Mouse (Mus musculus): ENCODE results near the gene Srpx. TPM values are rescaled to one million over a fixed set of nuclear protein-coding genes. Genes with fewer than 3 reads are reported as not detected.

The Srpx gene
- polyA plus RNA-seq (2014; fragmentation: Nextera tagmentation; extraction: Ambion mirVana) = 6.8 and 7.8 TPM in 2 replicates

DNA sequence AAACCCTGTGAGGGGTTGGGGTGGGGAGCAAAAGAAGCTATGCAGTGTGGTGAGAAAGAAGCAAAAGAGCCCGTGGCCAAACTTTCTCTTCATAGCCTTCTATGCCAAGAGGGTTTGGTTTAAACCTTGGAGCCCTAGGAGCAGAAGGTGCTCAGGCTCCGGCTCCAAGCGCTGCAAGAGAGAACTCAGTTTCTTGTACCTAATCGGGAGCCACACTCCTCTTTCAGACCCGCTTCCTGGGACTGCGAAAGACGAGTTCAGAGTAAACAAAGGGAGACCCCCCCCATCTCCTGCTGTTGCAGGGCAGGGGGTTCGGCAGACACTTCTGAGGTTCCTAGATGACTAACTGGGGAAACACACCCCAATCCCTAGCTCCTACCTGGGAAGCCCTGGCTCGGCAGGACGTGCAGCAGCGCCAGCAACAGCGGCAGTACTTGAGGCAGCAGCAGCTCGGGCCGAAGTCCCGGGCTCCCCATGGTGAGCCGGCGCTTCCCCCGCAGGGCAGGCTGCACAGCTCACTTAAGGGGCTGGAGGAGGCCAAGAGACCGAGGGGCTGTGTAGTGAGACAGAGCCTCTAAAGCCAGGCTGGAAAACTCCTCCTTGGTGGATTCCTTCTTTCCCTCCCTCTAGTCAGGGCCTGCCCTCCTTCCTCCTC lies at the start of gene Srpx:
TSS of gene Srpx (minus strand) at position 645 of the 655 bp plus-strand sequence.
- H3K4me3 ChIP-seq (ENCODE audit: low read depth, low read length) = peak within 1 kb of the TSS; percentile 26
- no peaks in the 10 kb centered on the region for H3K9me3 ChIP-seq (replicated peaks; ENCODE audit: control insufficient read depth, low read length)
- DNase-seq (ENCODE audit: low spot score) (peak; percentile 21), ATAC-seq (replicated peaks; ENCODE audit: insufficient number of reproducible peaks, low FRiP score, low TSS enrichment, low read depth) (peak; percentile 67; the same call in 1 of the 2 replicates)
- H3K27me3 ChIP-seq (ENCODE audit: control insufficient read depth, insufficient read depth, low read length) = no peaks in the 10 kb centered on the region
- no peaks in the 10 kb centered on the region for H3K4me1 ChIP-seq (ENCODE audit: control insufficient read depth, insufficient read depth, low read length)
- H3K36me3 ChIP-seq (replicated peaks; ENCODE audit: control insufficient read depth, insufficient read depth, low read depth, low read length) = no peaks in the 10 kb centered on the region
- H3K4me2 ChIP-seq (ENCODE audit: low read depth, low read length) = peak within 1 kb of the TSS; percentile 52
- 23% methylated on average over 19 of the region's 19 CpGs for WGBS
- H3K9ac ChIP-seq (replicated peaks; ENCODE audit: low read length) = peak within 1 kb of the TSS; percentile 50
- H3K27ac ChIP-seq (replicated peaks; ENCODE audit: low read depth, low read length) = no peak within 1 kb of the TSS

GRCm38 (mm10) chrX:10152390-10152789 lies 34.9 kb upstream of the Srpx start:
- Histone ChIP-seq H3K27ac (replicated peaks; ENCODE audit: low read depth, low read length) (no peak overlapping the region), H3K9me3 (replicated peaks; ENCODE audit: control insufficient read depth, low read length) (no peaks in the 10 kb centered on the region), H3K36me3 (replicated peaks; ENCODE audit: control insufficient read depth, insufficient read depth, low read depth, low read length) (no peaks in the 10 kb centered on the region), H3K4me1 (ENCODE audit: control insufficient read depth, insufficient read depth, low read length) (no peaks in the 10 kb centered on the region), H3K4me2 (ENCODE audit: low read depth, low read length) (no peak overlapping the region), H3K4me3 (ENCODE audit: low read depth, low read length) (no peak overlapping the region), H3K27me3 (ENCODE audit: control insufficient read depth, insufficient read depth, low read length) (no peaks in the 10 kb centered on the region), H3K9ac (replicated peaks; ENCODE audit: low read length) (no peak overlapping the region)
- DNase-seq (ENCODE audit: low spot score) (no peak), ATAC-seq (replicated peaks; ENCODE audit: insufficient number of reproducible peaks, low FRiP score, low TSS enrichment, low read depth) (no peak)
- 68% methylated on average over 3 of the region's 3 CpGs for WGBS

DNA sequence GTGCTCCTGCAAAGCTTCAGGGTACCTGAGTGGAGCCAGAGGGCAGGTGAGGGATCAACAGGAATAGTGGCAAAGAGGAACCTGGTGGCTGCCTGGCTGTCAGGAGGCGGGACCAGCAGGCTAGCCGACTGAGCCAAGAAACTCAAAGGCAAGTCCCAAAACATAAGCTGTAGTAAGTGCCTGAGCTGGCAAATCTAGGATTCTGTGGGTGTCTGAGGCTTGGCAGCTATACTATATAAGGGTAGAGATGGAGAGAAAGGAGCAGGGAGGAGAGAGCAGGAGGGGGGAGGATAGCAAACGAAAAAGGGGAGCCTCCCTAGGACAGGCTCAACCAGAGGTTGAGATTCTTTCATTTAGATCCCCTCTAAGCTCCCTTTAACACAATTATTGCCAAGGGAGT lies 1.7 kb downstream of the Srpx start:
- no peak overlapping the region for H3K4me3 ChIP-seq (ENCODE audit: low read depth, low read length)
- H3K9me3 ChIP-seq (replicated peaks; ENCODE audit: control insufficient read depth, low read length) = no peaks in the 10 kb centered on the region
- ATAC-seq (replicated peaks; ENCODE audit: insufficient number of reproducible peaks, low FRiP score, low TSS enrichment, low read depth) (no peak), DNase-seq (ENCODE audit: low spot score) (no peak)
- no peaks in the 10 kb centered on the region for H3K36me3 ChIP-seq (replicated peaks; ENCODE audit: control insufficient read depth, insufficient read depth, low read depth, low read length)
- H3K27me3 ChIP-seq (ENCODE audit: control insufficient read depth, insufficient read depth, low read length) = no peaks in the 10 kb centered on the region
- H3K27ac ChIP-seq (replicated peaks; ENCODE audit: low read depth, low read length) = no peak overlapping the region
- H3K4me1 ChIP-seq (ENCODE audit: control insufficient read depth, insufficient read depth, low read length) = no peaks in the 10 kb centered on the region
- H3K4me2 ChIP-seq (ENCODE audit: low read depth, low read length) = no peak overlapping the region
- H3K9ac ChIP-seq (replicated peaks; ENCODE audit: low read length) = no peak overlapping the region
- 42% methylated on average over 3 of the region's 3 CpGs for WGBS

DNA sequence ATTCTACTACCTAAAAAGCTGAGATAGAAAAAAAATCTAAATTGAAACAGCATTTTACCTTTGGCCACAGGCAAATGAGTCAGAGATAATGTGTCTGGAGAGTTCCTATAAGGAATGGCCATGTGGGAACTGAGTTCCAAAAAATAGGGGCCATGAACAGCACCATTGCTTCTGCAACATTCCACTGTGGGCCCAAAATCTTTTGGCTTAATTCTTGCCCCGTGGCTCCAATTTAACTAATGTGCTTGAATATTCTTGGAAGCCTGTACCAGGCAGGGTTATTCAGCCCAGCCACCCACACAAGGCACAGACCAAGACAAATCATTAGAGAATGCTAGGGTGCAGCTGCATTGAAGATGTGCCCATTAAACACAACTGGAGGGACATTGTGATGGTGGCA lies 6.8 kb downstream of the Srpx start:
- no peak overlapping the region for H3K9ac ChIP-seq (replicated peaks; ENCODE audit: low read length)
- WGBS = 73% methylated on average over 1 of the region's 1 CpGs
- H3K27me3 ChIP-seq (ENCODE audit: control insufficient read depth, insufficient read depth, low read length) = no peaks in the 10 kb centered on the region
- no peak overlapping the region for H3K4me3 ChIP-seq (ENCODE audit: low read depth, low read length)
- no peak for ATAC-seq (replicated peaks; ENCODE audit: insufficient number of reproducible peaks, low FRiP score, low TSS enrichment, low read depth)
- no peak for DNase-seq (ENCODE audit: low spot score)
- H3K36me3 ChIP-seq (replicated peaks; ENCODE audit: control insufficient read depth, insufficient read depth, low read depth, low read length) = no peaks in the 10 kb centered on the region
- no peaks in the 10 kb centered on the region for H3K4me1 ChIP-seq (ENCODE audit: control insufficient read depth, insufficient read depth, low read length)
- H3K4me2 ChIP-seq (ENCODE audit: low read depth, low read length) = no peak overlapping the region
- no peak overlapping the region for H3K27ac ChIP-seq (replicated peaks; ENCODE audit: low read depth, low read length)
- no peaks in the 10 kb centered on the region for H3K9me3 ChIP-seq (replicated peaks; ENCODE audit: control insufficient read depth, low read length)

DNA sequence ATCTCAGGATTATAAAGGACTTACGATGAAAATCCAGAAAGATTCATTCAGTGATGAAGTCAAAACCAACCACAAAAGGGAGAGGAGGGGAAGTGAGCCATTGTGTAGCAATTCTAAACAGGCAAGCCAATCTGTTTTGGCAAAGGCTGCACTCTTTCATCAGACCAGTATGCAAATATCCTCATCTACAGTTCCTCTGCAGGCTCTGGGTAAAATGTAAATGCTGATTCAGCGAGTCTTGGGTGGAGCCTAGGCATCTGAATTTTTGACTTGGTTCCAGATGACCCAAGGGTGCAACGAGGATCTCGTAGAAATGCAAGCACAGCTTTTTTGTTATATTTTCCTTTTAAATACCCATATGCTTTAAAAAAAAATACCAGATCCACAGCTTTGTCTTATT lies 9.0 kb downstream of the Srpx start:
- no peak overlapping the region for H3K9ac ChIP-seq (replicated peaks; ENCODE audit: low read length)
- H3K4me1 ChIP-seq (ENCODE audit: control insufficient read depth, insufficient read depth, low read length) = no peaks in the 10 kb centered on the region
- 66% methylated on average over 4 of the region's 4 CpGs for WGBS
- no peak overlapping the region for H3K27ac ChIP-seq (replicated peaks; ENCODE audit: low read depth, low read length)
- H3K4me2 ChIP-seq (ENCODE audit: low read depth, low read length) = no peak overlapping the region
- H3K9me3 ChIP-seq (replicated peaks; ENCODE audit: control insufficient read depth, low read length) = no peaks in the 10 kb centered on the region
- ATAC-seq (replicated peaks; ENCODE audit: insufficient number of reproducible peaks, low FRiP score, low TSS enrichment, low read depth) = no peak
- no peak overlapping the region for H3K4me3 ChIP-seq (ENCODE audit: low read depth, low read length)
- no peaks in the 10 kb centered on the region for H3K27me3 ChIP-seq (ENCODE audit: control insufficient read depth, insufficient read depth, low read length)
- no peaks in the 10 kb centered on the region for H3K36me3 ChIP-seq (replicated peaks; ENCODE audit: control insufficient read depth, insufficient read depth, low read depth, low read length)
- DNase-seq (ENCODE audit: low spot score) = no peak

DNA sequence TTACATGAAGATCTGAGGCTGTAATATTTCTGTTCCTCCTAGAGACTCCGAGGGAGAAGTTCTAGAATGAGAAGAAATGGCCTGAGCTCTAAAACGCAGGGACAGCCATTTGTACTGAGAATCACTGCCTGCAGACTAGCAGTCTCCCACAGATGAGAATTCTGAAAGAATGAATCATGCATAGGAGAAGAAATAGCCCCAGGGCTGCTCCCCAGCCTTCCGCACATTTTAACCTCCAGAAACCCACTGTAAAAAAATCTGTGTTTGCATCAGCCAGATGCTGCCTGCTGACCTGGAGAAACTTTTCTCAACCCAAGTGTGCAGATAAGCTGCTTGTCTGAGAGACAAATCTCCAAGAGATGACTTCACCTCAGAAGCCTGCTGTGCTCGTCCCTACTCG lies 12.0 kb downstream of the Srpx start:
- no peak for DNase-seq (ENCODE audit: low spot score)
- Histone ChIP-seq H3K9ac (replicated peaks; ENCODE audit: low read length) (no peak overlapping the region), H3K36me3 (replicated peaks; ENCODE audit: control insufficient read depth, insufficient read depth, low read depth, low read length) (no peaks in the 10 kb centered on the region), H3K4me1 (ENCODE audit: control insufficient read depth, insufficient read depth, low read length) (no peaks in the 10 kb centered on the region), H3K27ac (replicated peaks; ENCODE audit: low read depth, low read length) (no peak overlapping the region), H3K27me3 (ENCODE audit: control insufficient read depth, insufficient read depth, low read length) (no peaks in the 10 kb centered on the region), H3K4me3 (ENCODE audit: low read depth, low read length) (no peak overlapping the region), H3K4me2 (ENCODE audit: low read depth, low read length) (no peak overlapping the region), H3K9me3 (replicated peaks; ENCODE audit: control insufficient read depth, low read length) (no peaks in the 10 kb centered on the region)
- ATAC-seq (replicated peaks; ENCODE audit: insufficient number of reproducible peaks, low FRiP score, low TSS enrichment, low read depth) = no peak
- 63% methylated on average over 5 of the region's 5 CpGs for WGBS

DNA sequence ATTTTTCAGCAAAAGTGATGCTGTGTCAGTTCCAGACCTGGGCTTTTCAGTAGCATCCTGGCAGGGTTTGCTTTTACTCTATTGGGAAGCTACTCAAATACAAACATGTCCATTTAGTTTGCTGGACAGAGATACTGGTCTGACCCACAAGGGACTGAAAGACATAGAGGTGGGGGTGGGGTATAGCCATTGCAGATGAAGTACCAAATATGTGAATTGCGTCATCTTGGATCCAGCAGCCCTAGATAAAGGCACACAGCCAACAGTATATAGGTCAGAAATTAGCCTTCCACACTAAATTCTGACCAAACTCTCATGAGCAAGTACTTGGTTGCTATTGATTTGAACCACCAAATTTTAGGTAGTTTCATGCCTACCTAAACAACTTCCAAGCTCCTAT lies 14.8 kb downstream of the Srpx start:
- 95% methylated on average over 1 of the region's 1 CpGs for WGBS
- H3K4me1 ChIP-seq (ENCODE audit: control insufficient read depth, insufficient read depth, low read length) = no peaks in the 10 kb centered on the region
- DNase-seq (ENCODE audit: low spot score) (no peak), ATAC-seq (replicated peaks; ENCODE audit: insufficient number of reproducible peaks, low FRiP score, low TSS enrichment, low read depth) (no peak)
- H3K4me3 ChIP-seq (ENCODE audit: low read depth, low read length) = no peak overlapping the region
- no peaks in the 10 kb centered on the region for H3K27me3 ChIP-seq (ENCODE audit: control insufficient read depth, insufficient read depth, low read length)
- no peak overlapping the region for H3K9ac ChIP-seq (replicated peaks; ENCODE audit: low read length)
- H3K9me3 ChIP-seq (replicated peaks; ENCODE audit: control insufficient read depth, low read length) = no peaks in the 10 kb centered on the region
- H3K4me2 ChIP-seq (ENCODE audit: low read depth, low read length) = no peak overlapping the region
- no peaks in the 10 kb centered on the region for H3K36me3 ChIP-seq (replicated peaks; ENCODE audit: control insufficient read depth, insufficient read depth, low read depth, low read length)
- H3K27ac ChIP-seq (replicated peaks; ENCODE audit: low read depth, low read length) = no peak overlapping the region

DNA sequence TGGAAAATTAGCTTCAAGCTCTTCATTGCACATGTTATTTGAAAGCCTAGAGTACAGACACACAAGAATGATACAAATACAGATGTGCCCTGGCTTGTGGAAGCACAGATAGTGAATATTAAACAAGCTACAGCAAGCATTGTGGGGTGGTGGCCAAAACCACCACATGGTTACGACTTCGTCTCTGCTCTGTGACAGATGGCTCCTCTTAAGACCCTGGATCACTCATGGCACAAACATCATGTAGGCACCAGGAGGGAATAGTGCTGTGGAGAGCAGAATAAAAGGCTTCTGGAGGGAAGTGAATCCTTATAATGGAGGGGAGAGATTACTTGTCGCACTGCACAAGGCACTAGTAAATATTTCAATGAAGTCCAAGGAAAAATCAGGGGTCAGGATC lies 21.7 kb downstream of the Srpx start:
- Histone ChIP-seq H3K4me1 (ENCODE audit: control insufficient read depth, insufficient read depth, low read length) (no peaks in the 10 kb centered on the region), H3K9me3 (replicated peaks; ENCODE audit: control insufficient read depth, low read length) (no peaks in the 10 kb centered on the region), H3K9ac (replicated peaks; ENCODE audit: low read length) (no peak overlapping the region), H3K27me3 (ENCODE audit: control insufficient read depth, insufficient read depth, low read length) (no peaks in the 10 kb centered on the region), H3K4me2 (ENCODE audit: low read depth, low read length) (no peak overlapping the region), H3K27ac (replicated peaks; ENCODE audit: low read depth, low read length) (no peak overlapping the region), H3K36me3 (replicated peaks; ENCODE audit: control insufficient read depth, insufficient read depth, low read depth, low read length) (no peaks in the 10 kb centered on the region), H3K4me3 (ENCODE audit: low read depth, low read length) (no peak overlapping the region)
- no peak for DNase-seq (ENCODE audit: low spot score)
- WGBS = 83% methylated on average over 3 of the region's 3 CpGs
- no peak for ATAC-seq (replicated peaks; ENCODE audit: insufficient number of reproducible peaks, low FRiP score, low TSS enrichment, low read depth)
